Mouse (Mus musculus): ENCODE results near the gene Gm45062.
"Not testable (repeated sequence)": the region's sequence is repeated elsewhere in the genome, so short reads cannot be mapped to it uniquely, and the experiment has no call there.

Gm45062 gene

DNA sequence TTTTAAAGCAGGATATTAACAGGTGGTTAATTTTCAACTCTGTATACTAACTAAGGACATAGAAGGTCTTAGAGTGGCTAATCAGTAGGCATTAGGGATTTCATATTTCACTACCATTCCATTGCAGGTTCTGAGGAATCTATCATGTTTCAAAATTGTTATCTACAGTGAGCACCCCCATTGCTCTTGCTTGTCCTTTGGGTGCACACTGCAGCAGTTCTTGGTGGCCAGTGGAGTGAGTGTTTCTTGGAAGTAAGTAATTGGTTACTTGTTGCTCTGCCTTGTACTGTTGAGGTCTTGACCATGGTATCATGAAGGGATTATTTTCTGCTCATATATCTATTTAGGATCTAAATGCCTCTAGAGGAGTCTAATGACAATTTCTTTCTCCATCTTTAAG is 57.0 kb downstream of the Gm45062 start:
- no peak for DNase-seq

DNA sequence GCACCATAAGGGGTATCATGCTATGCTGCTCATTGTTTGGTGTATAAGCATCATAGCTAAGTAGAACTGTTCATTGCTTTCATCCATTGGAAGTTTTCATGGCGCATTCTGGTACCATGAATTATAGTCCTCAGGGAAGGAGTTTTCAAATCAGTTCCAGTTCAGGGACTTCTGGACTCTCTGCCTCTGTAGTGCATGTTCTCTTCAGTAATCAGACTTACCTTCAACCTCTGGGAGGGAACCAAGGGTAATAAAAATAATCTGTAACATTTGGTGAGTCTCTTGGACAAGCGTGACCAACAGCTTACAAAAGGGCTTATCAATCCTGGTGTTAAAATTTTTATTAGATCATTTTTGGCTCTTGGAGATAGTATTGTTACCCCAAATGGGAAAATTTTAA is 60.3 kb downstream of the Gm45062 start:
- DNase-seq = no peak

DNA sequence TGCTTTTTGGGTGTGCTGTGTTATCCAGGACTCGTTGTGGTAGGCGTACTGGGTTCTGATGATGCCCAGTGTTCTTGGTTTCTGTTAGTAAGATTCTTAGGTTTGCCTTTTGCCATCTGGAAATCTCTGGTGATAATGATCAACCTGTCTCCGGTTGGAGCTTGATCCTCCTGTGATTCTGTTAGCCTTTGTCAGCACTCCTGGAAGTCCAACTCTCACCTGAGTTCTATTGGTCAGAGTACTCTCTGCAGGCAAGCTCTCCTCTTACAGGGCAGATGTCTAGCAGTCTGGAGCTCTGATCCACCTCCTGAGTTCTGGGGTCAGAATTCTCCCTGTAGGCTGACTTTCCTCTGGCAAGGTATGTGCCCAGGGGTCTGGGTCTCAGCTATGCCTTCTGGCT is 72.2 kb downstream of the Gm45062 start:
- DNase-seq = not testable (repeated sequence)

DNA sequence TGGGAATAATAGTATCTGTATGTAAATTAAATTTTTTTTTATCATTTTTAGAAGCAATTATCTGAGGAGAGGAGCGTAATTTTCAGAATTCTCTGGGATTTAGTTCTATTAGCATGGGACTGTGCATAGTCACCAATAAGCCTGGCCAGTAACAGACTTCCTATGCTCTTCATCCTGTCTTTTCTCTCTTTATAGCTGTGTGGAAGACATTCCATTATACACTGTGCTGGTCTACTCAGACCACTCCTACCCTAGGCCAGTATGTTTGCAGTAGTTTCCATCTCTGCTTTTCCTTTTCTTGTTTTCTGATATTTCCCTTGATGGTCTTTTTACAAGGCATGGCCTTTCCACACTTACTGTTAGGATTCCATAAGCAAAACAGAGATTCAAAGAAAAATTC is 74.1 kb downstream of the Gm45062 start:
- DNase-seq = no peak

DNA sequence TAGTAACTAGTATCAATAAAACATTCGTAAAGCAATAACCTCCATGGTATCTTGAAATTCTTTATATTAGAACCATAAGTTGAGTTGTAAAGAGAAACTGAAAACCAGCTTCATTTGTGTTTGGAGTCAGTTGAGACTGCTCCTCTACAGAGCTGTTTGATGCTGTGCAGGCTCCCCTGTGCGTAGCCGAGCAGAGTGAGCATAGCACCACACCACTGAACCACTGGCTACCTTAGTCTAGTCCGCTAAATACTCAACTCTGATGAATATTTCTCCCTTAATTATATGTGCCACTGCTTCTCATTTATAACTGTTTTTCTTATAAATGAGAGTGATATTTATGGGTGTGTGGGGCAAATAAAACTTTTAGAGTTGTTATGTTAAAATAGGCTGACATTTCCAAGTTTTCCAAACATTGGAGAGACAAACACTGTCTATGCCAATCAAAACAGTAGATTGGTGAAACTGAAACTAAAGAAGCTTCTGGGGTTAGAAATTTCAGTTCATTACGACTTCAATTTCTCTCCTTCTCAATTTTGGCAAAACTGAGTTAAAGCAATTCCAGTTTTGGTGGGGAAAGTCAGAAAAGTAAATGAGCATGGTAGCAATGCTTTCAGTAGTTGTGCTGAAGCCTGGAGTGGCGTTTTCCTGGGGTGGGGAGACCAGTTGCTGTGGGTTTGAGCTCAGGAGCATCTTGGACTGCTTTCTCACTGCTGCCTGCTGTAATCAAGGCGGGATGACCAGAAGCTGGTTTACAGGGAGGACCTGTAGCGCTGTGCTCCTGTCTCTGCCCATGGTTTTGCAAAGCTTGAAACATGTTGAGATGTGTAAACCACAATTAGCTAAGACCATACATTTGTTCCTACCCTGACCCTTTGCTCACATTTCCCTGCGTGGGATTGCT is 77.5 kb downstream of the Gm45062 start:
- no peak for DNase-seq

DNA sequence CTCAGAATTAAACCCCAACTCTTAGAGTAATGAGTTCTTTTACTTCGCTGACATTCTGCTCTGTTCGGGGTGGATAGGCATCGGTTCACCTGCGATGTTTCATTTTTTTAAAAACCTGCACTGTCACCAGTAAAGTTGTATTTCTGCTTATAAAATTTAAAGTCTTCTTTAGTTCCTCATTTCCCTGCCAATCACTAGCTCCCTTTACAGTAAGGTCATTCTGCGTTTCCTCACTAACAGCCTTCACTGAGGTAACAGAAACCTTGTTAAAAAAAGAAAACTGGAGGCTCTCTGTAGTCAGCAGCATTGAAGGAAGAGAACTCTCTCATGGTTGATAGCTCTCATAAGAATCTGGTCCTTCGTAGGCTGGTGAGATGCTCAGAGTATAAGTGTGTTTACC is 80.2 kb downstream of the Gm45062 start:
- no peak for DNase-seq

DNA sequence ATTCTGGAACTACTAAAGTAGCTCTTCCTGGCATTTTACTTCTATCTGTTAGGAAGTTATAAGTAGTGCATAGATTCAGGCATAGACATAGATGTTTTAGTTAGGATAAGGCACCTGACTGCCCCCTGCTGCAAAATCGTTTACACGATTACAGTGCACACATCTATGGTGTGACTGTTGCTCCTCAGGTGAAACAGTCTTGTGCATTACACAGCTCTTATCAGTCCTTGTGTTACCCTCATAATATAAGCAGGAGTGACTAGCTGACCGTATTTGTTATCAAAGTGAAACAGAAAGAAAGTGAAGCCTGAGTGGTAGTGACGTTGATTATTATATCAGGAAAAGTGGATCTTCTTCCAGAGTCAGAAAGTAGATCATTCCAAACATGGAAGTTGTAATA is 84.0 kb downstream of the Gm45062 start:
- no peak for DNase-seq

DNA sequence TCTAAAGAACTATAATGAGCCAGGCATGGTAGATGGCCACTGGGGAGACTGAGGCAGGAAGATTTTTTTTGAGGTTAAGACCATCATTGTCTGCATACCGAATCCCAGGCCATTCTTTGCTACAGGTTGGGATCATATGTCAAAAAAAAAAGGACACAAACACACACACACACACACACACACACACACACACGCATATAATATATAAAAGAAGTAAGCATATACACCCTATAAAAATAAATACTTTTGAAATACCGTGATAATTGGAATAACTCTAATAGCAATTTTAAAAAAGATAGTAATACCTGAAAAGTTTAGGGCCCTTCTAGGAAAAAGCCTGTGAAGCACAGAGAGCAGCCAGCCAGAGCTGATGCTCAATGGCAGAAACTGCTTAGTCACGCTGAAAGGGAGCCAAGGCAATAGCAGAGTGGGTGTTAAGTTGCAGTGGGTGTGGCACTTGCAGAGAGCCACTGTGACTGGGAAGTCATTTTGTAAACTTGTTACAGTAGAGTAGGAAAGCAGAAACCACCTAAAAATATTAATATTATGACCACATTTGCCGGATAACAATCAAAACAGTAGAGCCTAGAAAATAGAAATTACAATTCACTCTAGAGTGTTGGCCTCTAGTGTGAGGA is 86.1 kb downstream of the Gm45062 start:
- DNase-seq = peak; percentile 45

DNA sequence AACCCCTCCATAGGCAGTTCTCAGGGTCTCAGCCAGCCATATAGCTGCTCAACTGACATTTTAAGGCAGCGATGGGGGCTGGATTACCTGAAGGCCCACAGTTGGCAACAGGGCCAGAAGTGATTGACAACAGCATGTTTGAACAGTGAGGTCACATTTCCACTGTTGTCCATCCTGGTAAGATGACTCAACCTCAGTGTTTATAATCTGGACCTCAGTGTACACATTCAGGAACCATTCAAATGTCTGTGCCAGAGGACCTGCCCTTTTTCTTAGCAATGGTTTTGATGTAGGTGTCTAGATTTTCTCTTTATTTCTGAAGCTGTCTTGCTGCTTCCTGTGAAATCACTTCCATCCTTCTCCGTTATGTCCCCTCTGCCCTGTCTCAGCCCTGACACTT is 87.9 kb downstream of the Gm45062 start:
- no peak for DNase-seq

DNA sequence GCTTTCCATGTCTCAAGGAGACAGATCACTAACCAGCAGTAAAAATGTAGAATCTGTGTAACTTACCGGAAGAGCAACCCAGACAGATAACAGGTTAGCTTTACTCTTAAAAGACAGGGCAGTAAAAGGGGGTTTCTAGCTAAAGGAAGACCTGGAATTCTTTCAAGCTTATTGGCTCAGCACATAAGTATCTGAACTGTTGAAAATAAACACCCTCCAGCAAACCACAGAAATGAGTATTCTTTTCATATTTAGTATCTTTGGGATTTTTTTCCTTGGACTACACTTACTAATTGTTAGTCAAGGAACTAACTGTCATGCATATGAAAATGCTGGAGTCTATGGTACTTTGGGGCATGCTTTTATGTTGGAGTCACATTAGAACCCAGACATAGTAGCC is 89.1 kb downstream of the Gm45062 start:
- DNase-seq = no peak

DNA sequence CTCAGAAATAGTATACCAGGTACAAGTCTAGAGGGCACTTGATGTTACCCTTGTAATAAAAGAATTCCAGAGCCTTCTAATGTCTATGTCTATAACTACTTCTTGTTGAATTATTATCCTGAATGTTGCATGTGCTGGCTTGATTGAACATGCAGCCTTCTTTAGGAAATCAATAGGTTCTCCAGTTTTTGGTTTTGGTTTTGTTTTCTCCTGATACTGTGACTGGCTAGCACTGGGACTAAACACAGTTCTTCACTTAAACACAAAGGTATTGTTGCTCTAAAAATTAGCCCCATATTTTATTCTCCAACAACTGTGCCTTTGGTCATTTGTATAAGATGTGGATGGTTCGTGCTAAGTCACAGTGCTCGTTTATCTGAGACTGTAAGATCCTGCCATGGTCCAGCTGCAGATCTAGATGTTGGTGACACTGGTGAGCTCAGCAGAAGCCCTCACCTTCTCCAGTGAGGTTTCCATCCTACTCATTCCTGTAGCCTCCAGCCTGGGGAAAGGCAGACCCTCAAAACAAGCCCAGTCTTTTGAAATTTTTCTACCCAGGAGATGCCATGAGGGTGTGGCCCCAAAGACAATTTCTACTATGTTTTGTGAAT is 89.9 kb downstream of the Gm45062 start:
- DNase-seq = no peak

DNA sequence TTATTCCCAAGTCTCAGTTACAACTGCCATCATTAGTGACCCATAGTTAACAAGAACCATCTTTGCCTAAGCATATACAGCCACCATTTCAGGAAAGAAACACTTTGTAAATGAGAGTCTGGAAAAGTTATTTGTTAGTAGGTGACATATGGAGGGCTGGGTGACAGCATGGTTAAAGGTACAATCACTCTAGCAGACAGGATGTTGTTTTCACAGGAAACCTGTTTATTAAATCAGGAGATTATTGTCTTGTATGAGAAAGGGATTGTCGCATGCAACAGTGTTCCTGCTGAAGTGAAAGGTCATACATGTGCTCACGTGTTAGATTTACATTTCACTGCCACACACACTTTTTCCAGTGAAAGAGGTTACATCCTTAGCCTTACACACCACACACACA is 92.3 kb downstream of the Gm45062 start:
- DNase-seq = no peak

DNA sequence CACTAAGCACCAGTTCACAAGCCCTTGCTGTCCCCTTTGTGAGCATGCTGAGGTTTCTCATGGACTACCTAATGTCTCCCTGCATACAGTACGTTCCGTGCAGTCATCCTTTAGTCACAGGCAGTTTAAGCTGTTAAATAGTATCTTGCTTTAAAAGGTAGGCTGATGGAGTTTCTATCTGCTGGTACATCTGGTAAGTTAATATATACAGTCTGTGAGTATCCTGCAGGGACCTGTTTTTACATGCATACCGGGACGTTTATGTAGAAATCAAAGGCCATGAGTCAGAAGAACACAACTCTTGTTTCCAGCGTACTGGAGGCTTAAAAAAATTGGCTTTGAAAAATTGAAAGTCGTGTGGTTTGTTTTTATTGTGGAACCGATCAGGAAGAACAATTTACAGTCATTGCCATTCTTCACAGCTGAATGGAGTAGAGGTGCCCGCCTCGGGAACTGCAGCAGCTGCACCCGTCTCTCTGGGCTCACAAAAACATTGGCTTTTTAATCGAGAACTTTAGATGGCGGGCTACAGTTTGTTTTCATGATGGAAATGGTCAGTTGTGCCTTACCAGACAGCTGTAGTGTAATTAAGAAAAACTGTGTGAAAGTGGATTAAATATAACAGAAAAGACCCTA is 93.4 kb downstream of the Gm45062 start:
- DNase-seq = no peak

DNA sequence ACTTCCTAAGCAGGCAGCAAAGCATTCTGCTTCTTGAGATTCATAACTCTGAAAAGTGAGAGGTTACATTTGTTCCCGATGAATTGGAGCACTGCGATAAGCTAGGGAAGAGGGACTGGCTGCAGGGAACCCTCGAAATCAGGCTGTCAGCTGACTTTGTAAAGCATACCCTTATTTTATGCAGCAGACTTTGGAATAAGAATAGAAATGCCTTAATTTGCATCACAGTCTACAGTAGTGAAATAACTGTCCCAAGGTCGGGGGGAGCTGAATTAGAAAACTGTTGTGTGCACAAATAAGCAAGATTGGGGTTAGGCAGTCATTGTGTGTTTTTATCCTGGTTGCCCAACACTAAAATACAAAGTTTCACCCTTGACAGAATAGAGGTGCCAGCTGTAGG is 94.2 kb downstream of the Gm45062 start:
- no peak for DNase-seq

DNA sequence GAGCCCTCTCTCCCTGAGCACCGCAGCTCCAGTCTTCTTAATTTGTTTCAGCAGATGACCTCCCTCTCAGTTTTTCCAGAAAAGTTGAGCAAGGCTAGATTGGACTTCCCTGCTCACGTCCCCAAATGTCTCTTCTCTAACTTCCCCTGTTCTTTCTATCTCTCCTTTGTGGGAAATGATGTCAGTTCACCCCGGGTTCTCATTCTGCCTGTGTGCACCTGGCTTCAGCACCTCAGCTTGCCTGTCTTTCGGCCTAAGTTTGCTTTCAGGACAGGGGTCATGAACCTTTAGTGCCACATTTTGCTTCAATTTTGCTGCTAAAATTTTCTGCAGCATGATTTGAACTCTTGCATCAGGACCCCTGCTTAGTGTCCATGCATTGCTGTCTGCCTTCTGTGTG is 95.6 kb downstream of the Gm45062 start:
- no peak for DNase-seq

DNA sequence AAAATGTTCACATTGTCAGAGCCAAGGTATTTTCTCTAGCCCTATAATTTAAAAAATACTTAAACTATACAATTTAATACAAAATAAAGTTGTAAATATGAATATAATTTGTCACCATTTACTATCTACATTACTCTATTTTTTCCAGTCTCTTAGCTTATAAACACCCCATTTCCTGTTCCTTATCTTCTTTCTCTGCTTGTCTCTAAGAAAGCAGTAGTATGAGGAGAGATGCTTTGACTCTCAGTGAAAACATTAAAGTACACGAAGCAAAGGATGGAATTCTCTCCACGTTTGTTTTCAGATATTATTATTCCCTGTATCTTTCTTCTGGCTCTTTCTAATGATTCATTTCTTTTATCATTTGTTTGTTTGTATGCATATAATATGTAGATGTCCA is 99.0 kb downstream of the Gm45062 start:
- no peak for DNase-seq

DNA sequence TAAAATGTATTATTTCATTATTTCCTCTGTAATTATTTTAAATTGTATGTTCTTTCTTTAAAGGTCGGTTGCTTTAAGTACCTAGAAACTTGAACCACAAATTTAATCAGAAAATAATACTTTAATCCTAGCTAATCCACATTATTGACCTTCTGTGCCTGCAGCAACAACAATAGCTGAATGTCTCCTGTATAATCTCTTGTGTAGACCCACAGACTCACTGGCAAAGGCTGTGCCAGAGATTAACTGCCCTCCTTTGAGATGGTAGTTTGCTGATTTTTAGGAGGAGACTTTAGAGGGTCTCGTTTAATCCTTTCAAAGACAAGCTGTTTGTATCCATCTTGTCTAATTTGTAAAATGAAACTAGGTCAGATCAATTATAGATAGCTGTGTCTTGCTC is 99.5 kb downstream of the Gm45062 start:
- no peak for DNase-seq

DNA sequence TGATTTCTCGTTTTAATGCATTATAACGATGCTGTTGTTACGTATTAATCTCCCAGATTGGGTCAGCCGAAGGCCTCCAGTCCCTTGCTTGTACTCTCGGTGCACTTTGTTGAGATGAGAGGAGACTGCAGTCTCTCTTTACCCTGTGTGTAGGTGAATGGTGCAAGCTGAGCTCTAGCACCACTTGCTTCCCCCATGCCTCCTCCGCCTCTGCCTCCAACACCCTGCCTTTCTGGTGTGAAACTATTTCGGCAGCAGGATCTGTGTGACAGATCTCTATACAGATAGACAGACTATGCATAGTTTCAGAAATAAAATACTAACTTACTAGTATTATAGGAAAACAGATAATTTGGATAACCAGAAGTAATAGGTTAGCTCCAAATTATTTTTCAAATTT is 101.6 kb downstream of the Gm45062 start:
- no peak for DNase-seq

DNA sequence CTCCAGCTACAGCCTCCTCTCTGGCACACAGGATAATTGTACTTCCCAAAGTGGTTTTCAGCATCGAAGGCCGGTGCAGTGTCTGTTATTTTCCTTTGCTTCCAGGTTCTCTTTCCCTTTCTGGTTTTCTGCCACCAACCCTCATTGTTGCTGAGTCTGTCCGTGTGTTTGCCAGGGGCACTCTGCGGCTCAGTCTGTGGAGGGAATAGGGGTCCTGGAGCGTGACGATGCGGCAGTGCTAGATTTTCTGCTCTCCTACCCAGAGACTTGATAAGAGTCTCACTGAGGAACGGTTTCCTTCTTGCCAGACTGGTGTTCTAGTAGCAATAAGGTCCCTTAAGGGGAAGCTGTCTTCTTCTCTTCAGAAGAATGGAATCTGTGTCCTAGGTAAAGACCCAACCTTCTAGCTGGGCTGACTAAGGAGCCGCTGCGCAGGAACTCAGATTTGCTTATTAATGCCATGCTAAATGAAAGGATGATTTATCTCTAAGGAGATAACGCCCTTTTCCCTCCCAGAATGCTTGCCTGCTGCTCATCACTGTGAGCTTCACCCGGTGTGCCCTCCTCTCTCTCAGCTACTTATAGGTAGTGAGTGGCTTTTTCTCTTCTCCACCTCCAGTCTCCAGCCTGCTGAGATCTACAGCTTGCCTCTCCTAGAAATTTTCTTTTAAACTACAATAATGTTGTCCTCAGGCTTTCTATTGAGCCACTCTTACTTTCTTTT is 104.9 kb downstream of the Gm45062 start:
- no peak for DNase-seq

DNA sequence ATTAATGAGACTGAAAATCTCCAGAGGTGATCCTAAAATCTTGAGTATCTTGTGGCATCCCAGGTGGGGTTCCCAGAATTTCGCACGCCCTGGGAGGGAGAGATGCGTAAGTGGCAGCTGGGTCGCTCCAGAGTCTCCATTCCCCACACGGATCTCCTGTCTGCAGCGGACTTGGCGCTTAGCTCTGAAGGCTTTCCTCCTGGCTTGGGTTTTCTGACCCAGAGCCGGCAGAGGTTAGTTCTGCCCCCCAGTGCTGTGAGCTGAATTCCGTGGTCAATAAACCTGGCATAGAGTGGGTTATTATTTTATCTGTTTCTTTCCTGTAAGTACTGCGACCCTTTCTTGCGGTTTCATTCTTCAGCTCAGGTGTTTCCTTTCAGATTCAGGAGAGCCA is 105.5 kb downstream of the Gm45062 start:
- DNase-seq = no peak

DNA sequence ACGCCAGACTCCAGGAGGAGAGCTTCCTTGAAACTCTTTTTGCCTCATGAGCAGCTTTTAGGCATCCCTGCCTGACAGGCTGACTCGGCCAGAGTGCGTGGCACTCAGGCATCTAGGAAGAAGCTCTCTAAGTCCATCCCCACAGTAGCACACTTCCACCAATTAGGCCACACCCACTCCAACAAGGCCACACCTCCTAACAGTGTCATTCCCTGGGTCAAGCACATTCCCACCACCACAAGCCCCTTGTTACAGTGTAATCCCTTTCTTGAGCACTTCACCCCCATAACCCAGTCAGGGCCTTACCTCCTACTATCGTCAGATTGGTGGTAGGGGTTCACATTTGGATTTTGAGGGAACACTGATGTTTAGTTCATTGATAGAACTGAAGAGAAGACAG is 108.4 kb downstream of the Gm45062 start:
- DNase-seq = no peak

DNA sequence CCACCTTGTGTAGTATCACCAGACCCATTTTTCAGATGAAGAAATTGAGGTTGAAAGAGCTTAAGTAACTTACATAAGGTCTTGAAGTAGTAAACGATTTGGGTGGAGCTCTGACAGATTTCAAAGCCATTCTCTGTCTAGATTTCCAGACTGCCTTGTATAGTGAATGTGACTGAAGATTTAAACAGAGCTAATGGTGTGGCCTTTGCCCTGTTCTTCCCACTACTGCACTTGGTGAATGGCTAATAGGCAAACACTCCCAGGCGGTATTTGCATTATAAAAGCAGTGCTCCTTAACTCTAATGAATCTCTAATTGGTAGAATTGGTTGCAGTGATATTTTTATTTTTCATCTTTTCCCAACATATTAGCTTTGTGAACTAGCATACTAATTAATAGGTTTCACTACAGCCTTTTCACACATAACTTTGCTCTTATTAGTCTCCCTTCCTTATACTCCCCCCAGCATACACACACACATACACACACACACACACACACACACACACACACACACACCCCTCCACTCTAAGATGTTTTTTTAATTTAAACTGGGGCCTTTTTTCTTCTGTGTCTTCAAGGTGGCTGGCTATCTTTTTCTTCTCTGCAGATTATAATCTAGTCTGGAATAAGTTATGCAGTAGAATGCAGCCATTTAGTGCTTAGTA is 109.1 kb downstream of the Gm45062 start:
- peak; percentile 12 for DNase-seq

Data from embryo, embryonic 11 days (tissue).